Mouse (Mus musculus): ENCODE results near the gene Ccna1.

Ccna1 gene

DNA sequence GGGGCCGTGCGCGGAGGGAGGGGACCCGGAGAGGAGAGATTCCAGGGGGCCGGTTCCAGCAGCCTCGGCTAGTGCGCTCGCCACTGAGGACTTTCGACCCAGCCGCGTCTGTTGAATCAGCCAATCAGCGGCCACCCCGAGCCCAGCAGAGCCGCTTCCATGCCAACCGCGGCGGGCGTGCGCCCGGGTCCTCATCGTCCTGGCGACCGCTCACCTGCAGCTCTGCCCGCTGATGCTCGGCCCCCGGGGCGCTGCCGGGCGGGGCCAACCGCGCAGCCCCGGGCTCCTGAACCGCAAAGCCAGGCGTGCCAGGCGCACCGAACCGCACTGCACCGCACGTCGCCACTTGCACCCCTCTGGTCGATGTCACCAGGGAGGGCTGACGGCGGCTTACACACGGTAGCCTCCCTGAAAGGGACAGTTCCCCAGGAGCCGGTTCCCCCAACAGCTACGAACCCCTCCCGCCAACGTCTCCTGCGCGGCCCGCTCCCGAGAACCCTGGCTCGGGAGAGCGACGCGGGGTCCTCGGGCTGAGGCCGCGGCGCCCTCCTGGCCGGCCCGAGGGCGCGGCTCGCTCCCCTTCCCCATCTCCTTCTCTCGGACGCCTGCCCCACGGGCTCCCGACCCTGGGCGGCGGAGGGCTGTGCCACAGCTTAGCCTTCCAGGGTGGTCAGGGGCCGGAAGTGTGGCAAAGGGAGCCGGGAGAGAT lies at the start of gene Ccna1:
Gene Ccna1, minus strand, starts transcription at position 464 of the 709 bp plus-strand sequence.
- in situ Hi-C loops (cut with MboI, MseI), result no loop called here

DNA sequence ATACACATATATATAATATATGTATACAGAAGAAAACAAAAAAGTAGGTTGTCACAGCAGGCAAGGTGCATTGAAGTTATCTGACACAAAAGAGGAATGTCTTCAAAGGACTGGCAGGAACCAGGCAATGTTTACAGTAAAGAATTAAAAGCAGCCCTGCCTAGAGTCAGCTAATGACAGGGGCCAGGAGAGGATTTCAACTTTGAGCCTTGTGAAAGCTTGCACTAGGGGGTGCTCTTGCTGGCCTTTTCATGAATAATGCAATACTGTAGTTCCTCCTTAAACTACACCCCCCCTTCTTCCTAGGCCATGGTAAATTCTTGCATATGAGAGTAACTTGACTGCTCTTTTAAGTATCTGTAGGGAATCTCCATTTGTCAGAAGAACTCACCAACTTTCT lies 45.8 kb upstream of the Ccna1 start:
- in situ Hi-C loops (cut with MboI, MseI), result no loop called here

DNA sequence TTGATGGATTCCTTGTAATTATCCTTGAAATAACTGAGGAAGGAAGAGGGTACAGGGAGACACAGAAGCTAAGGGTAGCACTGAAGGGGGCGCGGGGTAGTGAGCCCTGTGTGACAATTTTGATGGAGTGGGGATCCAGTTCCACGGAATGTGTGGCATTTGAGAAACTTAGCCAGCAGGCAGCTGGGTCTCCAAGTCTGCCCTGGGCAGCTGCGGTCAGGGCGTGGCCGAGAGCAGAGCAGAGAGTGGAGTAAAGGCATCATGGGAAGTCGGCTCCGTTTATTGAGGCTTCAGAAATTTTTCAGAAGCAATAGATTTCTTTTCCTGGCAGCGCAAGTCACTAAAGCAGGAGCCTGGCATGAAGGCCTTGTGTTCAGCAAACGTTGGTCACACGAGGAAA lies 43.7 kb upstream of the Ccna1 start:
- in situ Hi-C loops (cut with MboI, MseI), result no loop called here

DNA sequence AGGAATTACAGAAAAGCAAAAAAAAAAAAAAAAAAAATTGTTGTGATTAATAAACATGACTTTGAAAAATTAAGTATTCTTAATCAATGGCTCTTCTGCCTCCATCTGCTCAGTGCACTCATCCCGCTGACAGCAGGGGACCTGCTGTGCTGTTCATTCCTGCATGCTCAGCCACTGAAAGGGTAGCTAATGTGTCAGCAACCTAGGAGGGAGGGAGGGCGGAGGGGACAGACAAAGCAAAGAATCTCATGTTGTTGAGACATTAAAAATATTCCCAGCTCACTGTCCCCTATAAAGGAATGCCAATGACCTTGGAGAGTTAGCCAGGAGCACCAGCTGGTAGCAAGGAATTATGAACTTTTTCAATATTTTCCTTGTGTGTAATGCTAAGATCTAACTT lies 42.7 kb upstream of the Ccna1 start:
- in situ Hi-C loops (cut with MboI, MseI), result no loop called here

DNA sequence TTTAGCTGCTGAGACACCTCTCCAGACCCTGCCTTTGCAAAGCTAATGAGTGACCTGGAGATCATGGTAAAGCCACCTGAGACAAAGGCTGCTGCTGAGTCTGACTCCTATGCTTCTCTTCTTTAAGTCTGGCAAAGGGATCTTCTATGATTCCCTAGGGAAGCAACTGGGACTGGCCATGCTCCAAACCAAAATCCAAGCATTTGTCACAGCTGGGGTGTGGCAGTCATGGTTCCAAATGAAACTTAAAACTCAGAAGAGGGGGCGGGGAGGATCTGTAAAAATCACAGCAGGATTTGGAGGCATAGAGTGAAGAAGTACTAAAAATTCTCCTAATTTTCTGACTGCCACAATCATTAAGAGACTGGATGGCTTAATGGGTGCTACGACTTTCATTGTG lies 41.9 kb upstream of the Ccna1 start:
- in situ Hi-C loops (cut with MboI, MseI), result no loop called here

GRCm38 (mm10) chr3:55096655-55097005 lies 41.3 kb upstream of the Ccna1 start:
- in situ Hi-C loops (cut with MboI, MseI), result no loop called here

DNA sequence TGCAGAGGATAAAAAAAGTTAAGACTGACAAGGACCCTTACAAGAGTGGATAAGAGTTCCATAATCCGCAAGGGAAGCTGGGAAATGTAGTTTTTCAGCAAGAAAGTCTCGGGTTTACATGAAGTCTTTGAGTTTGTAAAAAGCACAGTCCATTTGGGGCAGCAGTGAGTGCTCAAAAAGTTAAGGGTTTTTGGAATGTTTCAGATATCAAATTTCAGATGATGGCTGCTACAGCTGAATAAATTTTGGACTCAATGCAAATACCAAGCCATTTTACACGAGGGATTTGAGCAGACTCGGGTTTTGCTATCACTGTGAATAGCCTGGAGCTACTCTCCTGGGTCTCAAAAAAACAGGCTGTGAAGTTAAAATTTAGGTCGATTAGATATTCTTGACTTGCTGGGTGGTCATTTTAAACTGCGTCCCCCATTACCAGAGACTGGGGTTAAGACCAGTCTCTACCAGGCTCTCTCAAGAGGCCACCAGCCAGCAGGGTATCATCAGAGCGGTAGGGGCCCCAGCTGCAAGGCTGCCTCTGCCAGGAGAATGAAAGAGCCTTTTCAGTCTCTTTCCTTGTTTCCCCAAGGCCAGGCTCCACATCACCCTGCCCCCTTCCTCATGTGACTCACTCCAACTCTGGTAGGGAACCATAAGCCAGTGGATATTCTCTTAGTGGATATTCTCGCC lies 40.8 kb upstream of the Ccna1 start:
- in situ Hi-C loops (cut with MboI, MseI), result no loop called here

GRCm38 (mm10) chr3:55093161-55093560 lies 37.9 kb upstream of the Ccna1 start:
- in situ Hi-C loops (cut with MboI, MseI), result no loop called here

- in situ Hi-C loops (cut with MboI, MseI), result no loop called here
Measured at GRCm38 (mm10) chr3:55089291-55089690, 34.0 kb upstream of the Ccna1 start.

- in situ Hi-C loops (cut with MboI, MseI), result no loop called here
Measured at GRCm38 (mm10) chr3:55088843-55089242, 33.5 kb upstream of the Ccna1 start.

- in situ Hi-C loops (cut with MboI, MseI), result no loop called here
Measured at GRCm38 (mm10) chr3:55088359-55088758, 33.1 kb upstream of the Ccna1 start.

- in situ Hi-C loops (cut with MboI, MseI), result no loop called here
Measured at GRCm38 (mm10) chr3:55087360-55087759, 32.1 kb upstream of the Ccna1 start.

- in situ Hi-C loops (cut with MboI, MseI), result no loop called here
Measured at GRCm38 (mm10) chr3:55086948-55087347, 31.6 kb upstream of the Ccna1 start.

GRCm38 (mm10) chr3:55085716-55086115 lies 30.4 kb upstream of the Ccna1 start:
- in situ Hi-C loops (cut with MboI, MseI), result no loop called here

DNA sequence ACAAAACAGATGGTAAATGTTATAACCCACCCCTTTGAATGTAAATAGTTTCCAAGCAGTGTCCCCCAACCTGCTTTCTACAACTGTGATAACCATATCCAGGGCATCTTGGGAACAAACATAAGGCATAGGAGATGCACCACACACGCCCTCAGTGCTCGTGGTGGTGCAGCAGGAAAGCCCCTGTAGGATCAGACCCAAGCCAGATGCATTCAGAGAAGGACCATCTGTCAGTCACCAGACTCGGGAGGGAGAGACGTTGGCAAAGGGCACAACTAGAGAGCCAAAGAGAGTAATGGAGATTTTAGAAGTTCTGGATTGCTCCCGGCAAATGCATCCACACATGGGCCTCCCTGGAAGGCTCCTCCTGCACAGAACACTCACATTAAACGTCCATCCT lies 29.5 kb upstream of the Ccna1 start:
- in situ Hi-C loops (cut with MboI, MseI), result loop anchor here (5.0 kb wide), 1 partner anchor 268 kb away; no protein-coding TSS in a partner anchor

- in situ Hi-C loops (cut with MboI, MseI), result loop anchor here (5.0 kb wide), 1 partner anchor 272 kb away; no protein-coding TSS in a partner anchor
Measured at GRCm38 (mm10) chr3:55080055-55080454, 24.8 kb upstream of the Ccna1 start.

GRCm38 (mm10) chr3:55079619-55080018 lies 24.3 kb upstream of the Ccna1 start:
- in situ Hi-C loops (cut with MboI, MseI), result loop anchor here (5.0 kb wide), 1 partner anchor 273 kb away; no protein-coding TSS in a partner anchor

- in situ Hi-C loops (cut with MboI, MseI), result no loop called here
Measured at GRCm38 (mm10) chr3:55078233-55078632, 22.9 kb upstream of the Ccna1 start.

DNA sequence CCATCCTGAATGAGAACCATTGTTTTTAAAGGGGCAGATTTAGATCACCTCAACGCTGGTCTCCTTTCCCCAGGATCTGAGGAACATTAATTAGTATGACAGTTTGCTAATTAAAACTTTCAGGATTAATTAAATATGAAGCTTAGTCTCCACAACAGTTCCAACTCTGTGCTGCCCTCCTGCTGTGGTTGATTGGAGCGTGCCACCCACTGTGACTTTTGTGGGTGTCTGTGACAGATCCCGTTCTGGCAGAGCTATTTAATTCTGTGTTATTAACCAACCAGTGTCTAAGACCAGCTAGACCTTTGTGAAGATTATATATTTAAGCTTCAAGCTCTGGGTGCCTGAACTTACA lies 20.0 kb upstream of the Ccna1 start:
- in situ Hi-C loops (cut with MboI, MseI), result no loop called here

- in situ Hi-C loops (cut with MboI, MseI), result loop anchor here (5.0 kb wide), 1 partner anchor 83 kb away; no protein-coding TSS in a partner anchor
Measured at GRCm38 (mm10) chr3:55074576-55075293, 19.4 kb upstream of the Ccna1 start.

- in situ Hi-C loops (cut with MboI, MseI), result loop anchor here (5.0 kb wide), 1 partner anchor 256 kb away; no protein-coding TSS in a partner anchor
Measured at GRCm38 (mm10) chr3:55067791-55068434, 12.6 kb upstream of the Ccna1 start.

DNA sequence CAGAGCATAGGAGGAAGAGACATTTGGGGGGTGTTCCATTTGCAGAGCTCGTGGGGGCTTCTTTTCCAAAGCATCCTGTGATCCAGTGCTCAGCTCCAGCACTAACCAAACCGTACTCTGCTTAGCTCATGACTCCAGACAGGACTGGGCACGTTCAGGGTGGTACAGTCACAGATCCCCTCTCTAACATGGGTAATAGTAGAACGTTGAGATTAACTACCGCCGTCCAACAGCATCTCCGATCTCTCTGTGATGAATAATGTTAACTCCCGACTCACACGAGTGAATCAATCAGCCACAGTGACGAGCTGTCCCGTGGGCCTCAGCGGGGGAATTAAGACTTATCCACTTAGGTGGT lies 11.3 kb upstream of the Ccna1 start:
- in situ Hi-C loops (cut with MboI, MseI), result loop anchor here (5.0 kb wide), 1 partner anchor 254 kb away; no protein-coding TSS in a partner anchor

Data from regulatory T cell (primary cell).